Mouse (Mus musculus) cortical plate, adult 2 months (tissue): ENCODE measurements around the gene Plekho1. TPM values are rescaled to one million over a fixed set of nuclear protein-coding genes. Genes with fewer than 3 reads are reported as not detected.
A peak's percentile ranks its signal among the peaks of the same experiment; 100 is the strongest.
"Not testable (repeated sequence)": the region's sequence is repeated elsewhere in the genome, so short reads cannot be mapped to it uniquely, and the experiment has no call there.

Source experiments
- H3K27ac ChIP-seq: fragments of 200-500 bp; 2 replicates; pipeline ENCODE4 v1.5.1; 2012; ENCODE audit warnings: low read length, control low read depth, inconsistent platforms; ENCODE audit not compliant: insufficient read depth
- H3K4me1 ChIP-seq: fragments of 200-500 bp; 2 replicates; pipeline ENCODE4 v1.6.1; 2011; ENCODE audit warnings: low read length; ENCODE audit not compliant: control insufficient read depth, insufficient read depth
- H3K4me3 ChIP-seq: fragments of 200-500 bp; 2 replicates; pipeline ENCODE4 v1.5.1; 2011; ENCODE audit warnings: mild to moderate bottlenecking, low read length, control low read depth; ENCODE audit not compliant: insufficient read depth
- CTCF ChIP-seq: fragments of 200-500 bp; IDR thresholded peaks from 2 replicates; pipeline ENCODE4 v1.5.1; 2011; ENCODE audit warnings: mild to moderate bottlenecking, control low read depth, low read length; ENCODE audit not compliant: insufficient read depth; ENCODE audit errors: extremely low read depth
- POLR2A ChIP-seq: fragments of 200-500 bp; IDR thresholded peaks from 2 replicates; pipeline ENCODE4 v1.6.1; 2011; ENCODE audit warnings: mild to moderate bottlenecking, low read length, control low read depth; ENCODE audit not compliant: insufficient read depth; ENCODE audit errors: extremely low read depth
- polyA plus RNA-seq: library from polyadenylated mRNA; depleted of rRNA; stranded (reverse); fragments of >200 nt; gene quantifications from 2 replicates; pipeline ENCODE4 v1.2.3, GENCODE M21; 2012

Gene Plekho1
- polyA plus RNA-seq, 1 experiment, result 133 TPM

DNA sequence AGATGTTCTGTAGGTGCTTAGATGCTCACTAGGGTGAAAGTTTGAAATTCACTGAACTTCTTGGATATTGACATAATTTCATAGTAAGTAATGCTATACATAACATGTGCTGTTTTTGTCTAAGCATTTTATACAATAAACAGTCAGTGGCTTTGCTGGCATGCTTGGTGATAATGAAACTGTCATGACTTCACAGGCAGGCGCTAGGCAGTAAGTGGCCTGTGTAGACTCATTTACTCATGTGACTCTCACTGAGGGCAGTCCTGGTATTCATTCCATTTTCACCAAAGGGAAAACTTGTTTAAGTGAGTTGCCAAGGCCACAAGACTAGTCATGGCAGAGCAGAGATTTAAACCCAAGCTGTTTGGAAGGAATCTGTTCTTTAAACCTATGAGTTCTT, 26.5 kb downstream of the Plekho1 start:
- Histone ChIP-seq H3K4me1 (peaks cover 1% of the 10 kb centered on the region; the same call in 1 of the 2 replicates), H3K27ac (no peak overlapping the region), H3K4me3 (no peak overlapping the region)
- TF ChIP-seq CTCF (no peak), POLR2A (no peak)

DNA sequence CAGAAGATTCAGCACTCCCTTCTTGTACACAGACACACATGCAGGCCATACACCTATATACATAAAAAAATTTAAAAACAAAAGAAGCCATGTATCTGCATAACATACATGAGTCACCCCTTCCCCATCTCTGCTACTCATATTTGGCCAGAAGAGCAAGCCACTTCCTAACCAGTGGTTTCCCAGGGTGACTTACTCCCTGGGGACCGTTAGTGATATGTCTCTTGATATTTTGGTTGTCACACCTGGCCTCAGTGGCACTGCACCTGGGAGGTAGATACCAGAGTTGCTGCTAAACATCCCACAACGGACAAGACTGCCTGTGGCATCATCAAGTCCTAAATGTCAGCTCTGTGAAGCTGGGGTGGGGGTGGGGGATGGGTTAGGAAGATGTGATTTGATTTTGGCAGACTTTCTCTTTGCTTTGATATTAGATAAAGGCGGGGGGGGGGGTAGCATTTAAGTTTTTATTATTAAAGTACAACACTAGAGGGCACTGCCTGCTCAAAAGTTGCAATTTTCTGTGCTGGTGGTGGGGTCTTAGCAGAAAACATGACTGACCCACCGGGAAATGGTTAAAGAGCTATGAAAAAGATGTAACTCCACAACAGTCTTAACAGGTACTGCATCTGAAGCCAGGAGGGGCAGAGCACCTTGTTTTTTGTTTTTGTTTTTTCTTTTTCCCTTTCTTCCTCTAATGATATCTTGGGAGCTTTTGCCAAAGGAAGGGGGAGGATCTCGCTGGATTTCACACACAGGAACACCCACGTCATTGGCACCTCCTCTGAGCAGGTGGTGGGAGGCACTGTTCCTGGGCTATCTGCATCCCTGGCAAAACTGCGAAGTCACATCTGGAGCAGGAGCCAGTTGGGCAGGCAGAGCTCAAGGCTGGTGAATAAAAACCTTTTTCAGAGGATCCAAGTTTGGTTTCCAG, 30.0 kb downstream of the Plekho1 start:
- Histone ChIP-seq H3K27ac (no peak overlapping the region), H3K4me3 (no peak overlapping the region), H3K4me1 (peaks cover 1% of the 10 kb centered on the region; the same call in 1 of the 2 replicates)
- peak; percentile 47; the same call in 1 of the 2 replicates for TF ChIP-seq CTCF
- no peak for TF ChIP-seq POLR2A

DNA sequence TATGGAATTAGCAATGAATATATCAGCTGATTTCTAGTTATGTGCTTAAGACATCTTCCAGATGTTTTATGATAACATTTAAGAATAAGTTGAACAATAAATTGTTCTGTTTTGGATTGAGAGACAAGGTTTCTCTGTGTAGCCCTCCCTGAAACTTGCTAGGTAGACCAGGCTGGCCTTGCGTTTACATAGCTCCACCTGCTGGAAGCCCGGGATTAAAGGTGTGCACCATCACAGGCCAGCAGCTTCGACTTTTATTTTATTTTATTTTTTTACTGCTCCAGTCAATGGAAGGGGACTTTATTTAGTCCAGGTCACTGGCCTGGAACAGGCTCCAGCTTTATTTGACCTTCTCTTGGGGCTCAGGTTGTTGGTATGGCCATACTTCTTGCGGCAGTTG, 32.1 kb downstream of the Plekho1 start:
- no peak for TF ChIP-seq POLR2A
- TF ChIP-seq CTCF, result peak; percentile 53
- peaks cover 1% of the 10 kb centered on the region; the same call in 1 of the 2 replicates for H3K4me1 ChIP-seq

GRCm38 (mm10) chr3:95963230-95963629, 32.6 kb downstream of the Plekho1 start:
- Histone ChIP-seq H3K27ac (no peak overlapping the region), H3K4me3 (no peak overlapping the region), H3K4me1 (peaks cover 1% of the 10 kb centered on the region; the same call in 1 of the 2 replicates)
- TF ChIP-seq CTCF (no peak), POLR2A (no peak)

More for the DNA sequence above, 32.1 kb downstream of the Plekho1 start:
- Histone ChIP-seq H3K27ac (no peak overlapping the region), H3K4me3 (no peak overlapping the region)

DNA sequence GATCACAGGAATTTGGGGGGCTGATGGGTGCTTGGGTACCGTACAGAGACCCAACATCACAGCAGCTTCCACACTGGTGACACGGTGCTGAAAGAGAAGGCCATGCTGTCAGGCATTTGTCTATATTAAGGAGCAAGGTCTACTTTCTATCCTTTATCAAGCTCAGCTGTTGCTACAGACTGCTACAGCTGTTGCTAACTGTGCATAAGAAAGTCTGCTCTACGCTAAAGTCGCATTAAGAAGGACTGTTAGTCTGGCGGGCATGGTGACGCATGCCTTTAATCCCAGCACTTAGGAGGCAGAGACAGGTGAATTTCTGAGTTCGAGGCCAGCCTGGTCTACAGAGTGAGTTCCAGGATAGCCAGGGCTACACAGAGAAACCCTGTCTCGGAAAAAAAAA, 33.6 kb downstream of the Plekho1 start:
- H3K4me1 ChIP-seq, H3K4me3 ChIP-seq, H3K27ac ChIP-seq: not testable (repeated sequence)

DNA sequence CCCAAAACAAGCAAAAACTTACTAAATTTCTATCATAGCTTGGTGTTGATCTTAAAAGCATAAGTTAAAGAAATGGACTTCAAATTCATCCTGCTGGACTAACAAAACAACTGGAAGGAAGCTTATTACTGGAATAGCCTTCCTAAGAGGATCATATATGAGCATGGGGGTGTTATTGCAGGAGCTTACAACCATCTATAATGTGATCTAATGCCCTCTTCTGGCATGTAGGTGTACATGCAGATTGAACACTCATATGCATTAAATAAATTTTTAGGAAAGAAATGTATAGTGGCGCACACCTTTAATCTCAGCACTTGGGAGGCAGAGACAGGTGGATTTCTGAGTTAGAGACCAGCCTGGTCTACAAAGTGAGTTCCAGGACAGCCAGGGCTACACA, 36.0 kb downstream of the Plekho1 start:
- H3K4me1 ChIP-seq, result peaks cover 3% of the 10 kb centered on the region; the same call in 1 of the 2 replicates
- TF ChIP-seq CTCF, result no peak
- no peak for TF ChIP-seq POLR2A
- no peak overlapping the region for H3K27ac ChIP-seq
- no peak overlapping the region for H3K4me3 ChIP-seq

DNA sequence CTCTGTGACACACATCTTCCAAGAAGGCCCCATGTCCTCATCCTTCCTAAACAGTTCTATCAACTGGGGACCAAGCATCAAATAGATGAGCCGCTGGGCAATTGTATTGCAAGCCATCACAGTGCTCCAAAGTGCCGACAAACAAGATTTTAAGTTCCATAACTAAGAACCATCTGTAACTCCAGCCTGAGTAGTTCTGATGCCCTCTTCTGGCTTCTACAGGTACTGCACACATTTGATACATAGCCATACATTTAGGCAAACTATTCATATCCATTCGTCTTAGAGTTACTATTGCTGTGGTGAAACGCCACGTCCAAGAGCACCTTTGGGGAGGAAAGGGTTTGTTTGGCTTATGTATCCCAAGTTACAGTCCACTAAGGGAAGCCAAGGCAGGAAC, 36.7 kb downstream of the Plekho1 start:
- no peak overlapping the region for H3K27ac ChIP-seq
- H3K4me1 ChIP-seq, result peaks cover 3% of the 10 kb centered on the region; the same call in 1 of the 2 replicates
- no peak overlapping the region for H3K4me3 ChIP-seq
- no peak for TF ChIP-seq POLR2A
- no peak for TF ChIP-seq CTCF

- no peak for TF ChIP-seq CTCF
- TF ChIP-seq POLR2A, result no peak
- Histone ChIP-seq H3K4me3 (no peak overlapping the region), H3K27ac (no peak overlapping the region)
These were observed 38.2 kb downstream of the Plekho1 start for GRCm38 (mm10) chr3:95957359-95958148.

DNA sequence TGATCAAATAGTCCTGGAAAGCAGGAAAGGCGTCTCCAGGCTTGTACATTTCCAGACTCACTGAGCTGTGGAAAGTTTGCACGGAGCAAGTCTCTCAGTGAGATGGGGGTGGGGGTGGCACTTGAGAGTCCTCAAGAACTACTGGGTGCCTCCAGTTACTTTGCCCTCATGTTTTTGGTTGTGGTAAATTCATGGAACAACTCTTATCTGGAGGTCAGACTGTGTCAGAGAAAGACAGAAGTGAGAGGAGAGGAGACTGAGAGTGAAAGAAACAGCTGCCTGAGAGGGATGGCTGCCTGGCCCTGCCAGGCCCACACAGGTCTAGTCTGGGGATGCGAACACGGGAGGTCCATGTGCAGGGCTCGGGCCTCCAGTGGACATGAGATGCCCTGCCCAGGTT, 40.5 kb downstream of the Plekho1 start:
- Histone ChIP-seq H3K4me1 (peaks cover 3% of the 10 kb centered on the region; the same call in 1 of the 2 replicates), H3K27ac (no peak overlapping the region), H3K4me3 (no peak overlapping the region)
- TF ChIP-seq POLR2A (no peak), CTCF (no peak)

More at GRCm38 (mm10) chr3:95957359-95958148, 38.2 kb downstream of the Plekho1 start:
- peaks cover 3% of the 10 kb centered on the region; the same call in 1 of the 2 replicates for H3K4me1 ChIP-seq

DNA sequence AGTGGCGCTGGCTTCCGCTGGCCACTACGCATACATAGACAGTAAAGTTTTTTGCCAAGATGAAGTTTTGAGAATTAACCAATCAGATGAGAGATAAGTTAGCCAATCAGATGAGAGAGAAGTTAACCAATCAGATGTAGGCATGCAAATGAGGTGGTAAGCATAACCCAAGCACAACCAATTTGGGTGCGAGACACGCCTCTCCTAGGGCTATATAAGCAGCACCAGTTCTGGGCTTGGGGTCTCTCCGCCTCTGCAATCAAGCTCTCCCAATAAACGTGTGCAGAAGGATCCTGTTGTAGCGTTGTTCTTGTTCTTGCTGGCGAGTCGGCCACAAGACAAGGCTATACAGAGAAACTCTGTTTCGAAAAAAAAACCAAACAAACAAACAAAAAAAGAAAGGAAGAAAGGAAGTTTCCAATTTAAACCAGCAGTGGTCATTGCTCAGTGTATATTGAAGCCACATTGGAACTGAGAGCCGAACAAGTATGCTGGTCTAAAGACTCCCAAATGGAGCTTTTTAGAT, 41.1 kb downstream of the Plekho1 start:
- H3K27ac ChIP-seq, H3K4me3 ChIP-seq, H3K4me1 ChIP-seq: not testable (repeated sequence)
